Mouse (Mus musculus) liver, embryonic 11.5 days (tissue): ENCODE results near the gene Inava. TPM values are rescaled to one million over a fixed set of nuclear protein-coding genes. Genes with fewer than 3 reads are reported as not detected.

Experiments used
- ATAC-seq: fragments of 200-750 bp; cut with Nextera tagmentation; replicated peaks from 2 replicates; pipeline ENCODE4 v1.8.0; 2017; ENCODE audit warnings: moderate number of reproducible peaks, mild to moderate bottlenecking, moderate TSS enrichment, moderate library complexity; ENCODE audit not compliant: low FRiP score
- DNase-seq: peaks from one replicate; pipeline ENCODE4 v3.0.0-alpha.2; 2017; ENCODE audit warnings: low spot score
- H3K27ac ChIP-seq: fragments of 300-500 bp; sonication (generic); 2 replicates; pipeline ENCODE4 v1.5.1; 2014; ENCODE audit warnings: mild to moderate bottlenecking, low read depth, low read length, control low read depth
- H3K27me3 ChIP-seq: fragments of 300-500 bp; sonication (generic); replicated peaks from 2 replicates; pipeline ENCODE4 v1.6.1; 2014; ENCODE audit warnings: low read length, mixed read lengths; ENCODE audit not compliant: control insufficient read depth, insufficient read depth
- H3K36me3 ChIP-seq: fragments of 300-500 bp; sonication (generic); 2 replicates; pipeline ENCODE4 v1.6.1; 2014; ENCODE audit warnings: mild to moderate bottlenecking, low read length, moderate library complexity, mixed read lengths; ENCODE audit not compliant: control insufficient read depth, insufficient read depth
- H3K4me1 ChIP-seq: fragments of 300-500 bp; sonication (generic); replicated peaks from 2 replicates; pipeline ENCODE4 v1.6.1; 2014; ENCODE audit warnings: low read length, mixed read lengths; ENCODE audit not compliant: control insufficient read depth, insufficient read depth
- H3K4me2 ChIP-seq: fragments of 300-500 bp; sonication (generic); 2 replicates; pipeline ENCODE4 v1.6.1; 2014; ENCODE audit warnings: mild to moderate bottlenecking, control low read depth, moderate library complexity
- H3K4me3 ChIP-seq: fragments of 300-500 bp; sonication (generic); 2 replicates; pipeline ENCODE4 v1.5.1; 2014; ENCODE audit warnings: low read depth, low read length, control low read depth
- H3K9ac ChIP-seq: fragments of 300-500 bp; sonication (generic); 2 replicates; pipeline ENCODE4 v1.6.1; 2014; ENCODE audit warnings: low read depth, low read length, control low read depth
- H3K9me3 ChIP-seq: fragments of 300-500 bp; sonication (generic); 2 replicates; pipeline ENCODE4 v1.6.1; 2016; ENCODE audit warnings: low read length, inconsistent platforms, mixed read lengths; ENCODE audit not compliant: control insufficient read depth
- WGBS: fragments of 180-500 bp; shearing (Covaris S2); extraction: QIAGEN DNeasy Blood & Tissue Kit; methylation state at CpG from one replicate; pipeline ENCODE4 v1.1.7; 2014; 5-methylcytosine and 5-hydroxymethylcytosine counted together
- polyA plus RNA-seq: library from polyadenylated mRNA; unstranded; fragments of >200 nt; fragmentation: Nextera tagmentation; extraction: Ambion mirVana; gene quantifications from 2 replicates; pipeline ENCODE4 v1.2.1, GENCODE M21; 2014

Inava gene
- polyA plus RNA-seq, 1 experiment from 2014 or later: 3.1 TPM

GRCm38 (mm10) chr1:136258495-136258894 is 24.4 kb upstream of the Inava start:
- DNase-seq (no peak), ATAC-seq (no peak)
- H3K4me1 ChIP-seq: peaks cover 6% of the 10 kb centered on the region; the same call in 1 of the 2 replicates
- no peaks in the 10 kb centered on the region for H3K9me3 ChIP-seq
- H3K4me3 ChIP-seq: no peak overlapping the region
- H3K36me3 ChIP-seq: no peaks in the 10 kb centered on the region
- no peak overlapping the region for H3K27ac ChIP-seq
- H3K9ac ChIP-seq: no peak overlapping the region
- 70% methylated on average over 9 of the region's 9 CpGs for WGBS
- no peak overlapping the region for H3K4me2 ChIP-seq
- H3K27me3 ChIP-seq: peaks cover 63% of the 10 kb centered on the region

- Histone ChIP-seq H3K4me1 (peaks cover 6% of the 10 kb centered on the region; the same call in 1 of the 2 replicates), H3K36me3 (no peaks in the 10 kb centered on the region), H3K4me2 (no peak overlapping the region), H3K9me3 (no peaks in the 10 kb centered on the region), H3K4me3 (no peak overlapping the region), H3K27ac (no peak overlapping the region), H3K9ac (no peak overlapping the region), H3K27me3 (peaks cover 41% of the 10 kb centered on the region)
- DNase-seq (no peak), ATAC-seq (no peak)
- 42% methylated on average over 8 of the region's 8 CpGs for WGBS
Observed at GRCm38 (mm10) chr1:136255657-136256056, 21.6 kb upstream of the Inava start.

GRCm38 (mm10) chr1:136255174-136255573 is 21.1 kb upstream of the Inava start:
- Histone ChIP-seq H3K9ac (no peak overlapping the region), H3K4me2 (no peak overlapping the region), H3K4me1 (peaks cover 3% of the 10 kb centered on the region; the same call in 1 of the 2 replicates), H3K27ac (no peak overlapping the region), H3K36me3 (no peaks in the 10 kb centered on the region), H3K4me3 (no peak overlapping the region), H3K27me3 (peaks cover 36% of the 10 kb centered on the region), H3K9me3 (no peaks in the 10 kb centered on the region)
- ATAC-seq: no peak
- 16% methylated on average over 6 of the region's 6 CpGs for WGBS
- no peak for DNase-seq

- DNase-seq: no peak
- Histone ChIP-seq H3K36me3 (no peaks in the 10 kb centered on the region), H3K4me3 (no peak overlapping the region), H3K27me3 (peaks cover 30% of the 10 kb centered on the region), H3K9ac (no peak overlapping the region), H3K27ac (no peak overlapping the region), H3K9me3 (no peaks in the 10 kb centered on the region), H3K4me2 (no peak overlapping the region), H3K4me1 (no peaks in the 10 kb centered on the region)
- no peak for ATAC-seq
- 75% methylated on average over 10 of the region's 10 CpGs for WGBS
Observed at GRCm38 (mm10) chr1:136254503-136255065, 20.5 kb upstream of the Inava start.

- Histone ChIP-seq H3K27ac (no peak overlapping the region), H3K4me3 (no peak overlapping the region), H3K4me1 (no peaks in the 10 kb centered on the region), H3K9me3 (no peaks in the 10 kb centered on the region), H3K4me2 (no peak overlapping the region), H3K9ac (no peak overlapping the region), H3K27me3 (peaks cover 20% of the 10 kb centered on the region), H3K36me3 (no peaks in the 10 kb centered on the region)
- WGBS: 26% methylated on average over 2 of the region's 2 CpGs
- no peak for DNase-seq
- ATAC-seq: no peak
Observed at GRCm38 (mm10) chr1:136253472-136253871, 19.4 kb upstream of the Inava start.

GRCm38 (mm10) chr1:136249662-136250061 is 15.6 kb upstream of the Inava start:
- H3K27ac ChIP-seq: no peak overlapping the region
- no peaks in the 10 kb centered on the region for H3K4me1 ChIP-seq

GRCm38 (mm10) chr1:136247393-136247792 is 13.3 kb upstream of the Inava start:
- ATAC-seq (no peak), DNase-seq (no peak)
- no peak overlapping the region for H3K27ac ChIP-seq
- H3K36me3 ChIP-seq: no peaks in the 10 kb centered on the region
- no peak overlapping the region for H3K4me2 ChIP-seq
- no peak overlapping the region for H3K4me3 ChIP-seq
- 0 out of 2 replicates have a peak, but pooled peaks cover 2% of the 10 kb centered on the region for H3K27me3 ChIP-seq
- 79% methylated on average over 5 of the region's 5 CpGs for WGBS
- H3K9ac ChIP-seq: no peak overlapping the region
- H3K9me3 ChIP-seq: no peaks in the 10 kb centered on the region
- no peaks in the 10 kb centered on the region for H3K4me1 ChIP-seq

More at GRCm38 (mm10) chr1:136249662-136250061, 15.6 kb upstream of the Inava start:
- Histone ChIP-seq H3K36me3 (no peaks in the 10 kb centered on the region), H3K27me3 (0 out of 2 replicates have a peak, but pooled peaks cover 2% of the 10 kb centered on the region), H3K9ac (no peak overlapping the region), H3K9me3 (no peaks in the 10 kb centered on the region), H3K4me2 (no peak overlapping the region), H3K4me3 (no peak overlapping the region)
- WGBS: 33% methylated on average over 5 of the region's 5 CpGs
- DNase-seq: no peak
- ATAC-seq: no peak

GRCm38 (mm10) chr1:136244469-136244868 is 10.4 kb upstream of the Inava start:
- Histone ChIP-seq H3K4me3 (no peak overlapping the region), H3K4me2 (no peak overlapping the region), H3K4me1 (no peaks in the 10 kb centered on the region), H3K9me3 (no peaks in the 10 kb centered on the region), H3K36me3 (no peaks in the 10 kb centered on the region), H3K27me3 (0 out of 2 replicates have a peak, but pooled peaks cover 2% of the 10 kb centered on the region), H3K9ac (no peak overlapping the region), H3K27ac (no peak overlapping the region)
- 78% methylated on average over 4 of the region's 5 CpGs for WGBS
- DNase-seq (no peak), ATAC-seq (no peak)

GRCm38 (mm10) chr1:136241801-136242200 is 7.7 kb upstream of the Inava start:
- Histone ChIP-seq H3K36me3 (no peaks in the 10 kb centered on the region), H3K4me2 (no peak overlapping the region), H3K4me1 (no peaks in the 10 kb centered on the region), H3K9ac (no peak overlapping the region), H3K27ac (no peak overlapping the region), H3K4me3 (no peak overlapping the region), H3K9me3 (no peaks in the 10 kb centered on the region), H3K27me3 (no peaks in the 10 kb centered on the region)
- no peak for DNase-seq
- WGBS: 83% methylated on average over 7 of the region's 7 CpGs
- no peak for ATAC-seq
